Mouse (Mus musculus): ENCODE measurements around the gene Scmh1. TPM values are rescaled to one million over a fixed set of nuclear protein-coding genes. Genes with fewer than 3 reads are reported as not detected.

Gene Scmh1
- 77.4 and 79.9 TPM in 2 replicates for polyA plus RNA-seq (2015; fragmentation: Nextera tagmentation; extraction: Ambion mirVana)

GRCm38 (mm10) chr4:120405144-120405805, at the start of gene Scmh1:
Gene Scmh1 (plus strand): TSS chr4:120405281.
- peak; percentile 92 for ATAC-seq
- Histone ChIP-seq H3K4me2 (replicated peaks) (peak within 1 kb of the TSS; percentile 61), H3K36me3 (no peaks in the 10 kb centered on the region), H3K9ac (replicated peaks) (peak within 1 kb of the TSS; percentile 99), H3K27me3 (no peaks in the 10 kb centered on the region), H3K4me3 (replicated peaks) (peak within 1 kb of the TSS; percentile 92), H3K9me3 (no peaks in the 10 kb centered on the region), H3K4me1 (replicated peaks) (peaks cover 27% of the 10 kb centered on the region), H3K27ac (peak within 1 kb of the TSS; percentile 93)
- under 1% methylated on average over 71 of the region's 102 CpGs for WGBS

GRCm38 (mm10) chr4:120360011-120360521, 45.0 kb upstream of the Scmh1 start:
- no peak overlapping the region for H3K4me3 ChIP-seq (replicated peaks)
- no peaks in the 10 kb centered on the region for H3K27me3 ChIP-seq
- H3K36me3 ChIP-seq = no peaks in the 10 kb centered on the region
- 0 out of 2 replicates have a peak overlapping the region, but pooled peaks have one; percentile 23 for H3K9ac ChIP-seq (replicated peaks)
- peaks cover 19% of the 10 kb centered on the region for H3K4me1 ChIP-seq (replicated peaks)
- ATAC-seq = peak; percentile 73
- 4% methylated on average over 8 of the region's 8 CpGs for WGBS
- H3K9me3 ChIP-seq = no peaks in the 10 kb centered on the region
- H3K27ac ChIP-seq = peak overlapping the region; percentile 76
- 0 out of 2 replicates have a peak overlapping the region, but pooled peaks have one; percentile 9 for H3K4me2 ChIP-seq (replicated peaks)

- no peaks in the 10 kb centered on the region for H3K9me3 ChIP-seq
- ATAC-seq = peak; percentile 56
- H3K9ac ChIP-seq (replicated peaks) = no peak overlapping the region
- no peak overlapping the region for H3K4me3 ChIP-seq (replicated peaks)
- no peaks in the 10 kb centered on the region for H3K36me3 ChIP-seq
- WGBS = 2% methylated on average over 3 of the region's 3 CpGs
- H3K27ac ChIP-seq = peak overlapping the region; percentile 64
- peak overlapping the region; percentile 37 for H3K4me2 ChIP-seq (replicated peaks)
- H3K4me1 ChIP-seq (replicated peaks) = peaks cover 37% of the 10 kb centered on the region
- H3K27me3 ChIP-seq = peaks cover 11% of the 10 kb centered on the region; the same call in 1 of the 2 replicates
Observed at GRCm38 (mm10) chr4:120364729-120365128, 40.4 kb upstream of the Scmh1 start.

- Histone ChIP-seq H3K27ac (peak overlapping the region; percentile 64; the same call in 1 of the 2 replicates), H3K27me3 (peaks cover 11% of the 10 kb centered on the region; the same call in 1 of the 2 replicates), H3K4me2 (replicated peaks) (no peak overlapping the region), H3K9me3 (no peaks in the 10 kb centered on the region), H3K9ac (replicated peaks) (no peak overlapping the region), H3K4me3 (replicated peaks) (no peak overlapping the region), H3K4me1 (replicated peaks) (peaks cover 39% of the 10 kb centered on the region), H3K36me3 (no peaks in the 10 kb centered on the region)
- WGBS = 23% methylated on average over 5 of the region's 5 CpGs
- no peak; the same call in 1 of the 2 replicates for ATAC-seq
Observed at GRCm38 (mm10) chr4:120365456-120365855, 39.6 kb upstream of the Scmh1 start.

GRCm38 (mm10) chr4:120368031-120368430, 37.0 kb upstream of the Scmh1 start:
- peaks cover 51% of the 10 kb centered on the region for H3K4me1 ChIP-seq (replicated peaks)
- peaks cover 19% of the 10 kb centered on the region for H3K27me3 ChIP-seq
- no peak for ATAC-seq
- H3K4me3 ChIP-seq (replicated peaks) = no peak overlapping the region
- no peaks in the 10 kb centered on the region for H3K9me3 ChIP-seq
- WGBS = 85% methylated on average over 2 of the region's 2 CpGs
- H3K27ac ChIP-seq = no peak overlapping the region
- no peaks in the 10 kb centered on the region for H3K36me3 ChIP-seq
- H3K9ac ChIP-seq (replicated peaks) = no peak overlapping the region
- H3K4me2 ChIP-seq (replicated peaks) = no peak overlapping the region

- H3K4me1 ChIP-seq (replicated peaks) = peaks cover 57% of the 10 kb centered on the region
- no peak overlapping the region for H3K4me3 ChIP-seq (replicated peaks)
- no peaks in the 10 kb centered on the region for H3K9me3 ChIP-seq
- H3K4me2 ChIP-seq (replicated peaks) = no peak overlapping the region
- WGBS = 7% methylated on average over 4 of the region's 4 CpGs
- H3K9ac ChIP-seq (replicated peaks) = no peak overlapping the region
- H3K27ac ChIP-seq = no peak overlapping the region
- H3K27me3 ChIP-seq = peaks cover 20% of the 10 kb centered on the region
- no peak for ATAC-seq
- H3K36me3 ChIP-seq = no peaks in the 10 kb centered on the region
Observed at GRCm38 (mm10) chr4:120368663-120369062, 36.4 kb upstream of the Scmh1 start.

- Histone ChIP-seq H3K36me3 (no peaks in the 10 kb centered on the region), H3K9ac (replicated peaks) (no peak overlapping the region), H3K4me1 (replicated peaks) (peaks cover 58% of the 10 kb centered on the region), H3K27me3 (peaks cover 20% of the 10 kb centered on the region), H3K4me2 (replicated peaks) (no peak overlapping the region), H3K27ac (peak overlapping the region; percentile 59; the same call in 1 of the 2 replicates), H3K4me3 (replicated peaks) (no peak overlapping the region), H3K9me3 (no peaks in the 10 kb centered on the region)
- ATAC-seq = no peak
- WGBS = 24% methylated on average over 2 of the region's 2 CpGs
Observed at GRCm38 (mm10) chr4:120369156-120369555, 35.9 kb upstream of the Scmh1 start.

- Histone ChIP-seq H3K4me3 (replicated peaks) (no peak overlapping the region), H3K9ac (replicated peaks) (0 out of 2 replicates have a peak overlapping the region, but pooled peaks have one; percentile 46), H3K4me2 (replicated peaks) (peak overlapping the region; percentile 32), H3K36me3 (no peaks in the 10 kb centered on the region), H3K9me3 (no peaks in the 10 kb centered on the region), H3K27ac (peak overlapping the region; percentile 59), H3K27me3 (peaks cover 20% of the 10 kb centered on the region), H3K4me1 (replicated peaks) (peaks cover 54% of the 10 kb centered on the region)
- ATAC-seq = peak; percentile 83
- WGBS = 5% methylated on average over 10 of the region's 10 CpGs
Observed at GRCm38 (mm10) chr4:120369861-120370366, 35.2 kb upstream of the Scmh1 start.

GRCm38 (mm10) chr4:120372838-120373237, 32.2 kb upstream of the Scmh1 start:
- 81% methylated on average over 3 of the region's 3 CpGs for WGBS
- H3K36me3 ChIP-seq = no peaks in the 10 kb centered on the region
- H3K4me2 ChIP-seq (replicated peaks) = no peak overlapping the region
- H3K27me3 ChIP-seq = peaks cover 19% of the 10 kb centered on the region
- H3K4me1 ChIP-seq (replicated peaks) = peaks cover 45% of the 10 kb centered on the region
- no peak overlapping the region for H3K4me3 ChIP-seq (replicated peaks)
- no peaks in the 10 kb centered on the region for H3K9me3 ChIP-seq
- no peak for ATAC-seq
- peak overlapping the region; percentile 37; the same call in 1 of the 2 replicates for H3K27ac ChIP-seq
- H3K9ac ChIP-seq (replicated peaks) = peak overlapping the region; percentile 25; the same call in 1 of the 2 replicates

GRCm38 (mm10) chr4:120373813-120374212, 31.3 kb upstream of the Scmh1 start:
- WGBS = 17% methylated on average over 4 of the region's 4 CpGs
- Histone ChIP-seq H3K36me3 (no peaks in the 10 kb centered on the region), H3K9me3 (no peaks in the 10 kb centered on the region), H3K9ac (replicated peaks) (0 out of 2 replicates have a peak overlapping the region, but pooled peaks have one; percentile 25), H3K27me3 (peaks cover 13% of the 10 kb centered on the region), H3K4me1 (replicated peaks) (peaks cover 44% of the 10 kb centered on the region), H3K27ac (peak overlapping the region; percentile 64), H3K4me2 (replicated peaks) (no peak overlapping the region), H3K4me3 (replicated peaks) (no peak overlapping the region)
- no peak for ATAC-seq

GRCm38 (mm10) chr4:120380811-120381391, 24.2 kb upstream of the Scmh1 start:
- no peak overlapping the region for H3K4me3 ChIP-seq (replicated peaks)
- peaks cover 7% of the 10 kb centered on the region; the same call in 1 of the 2 replicates for H3K4me1 ChIP-seq (replicated peaks)
- peaks cover 12% of the 10 kb centered on the region; the same call in 1 of the 2 replicates for H3K27me3 ChIP-seq
- 10% methylated on average over 7 of the region's 7 CpGs for WGBS
- H3K9ac ChIP-seq (replicated peaks) = no peak overlapping the region
- peak; percentile 90 for ATAC-seq
- H3K27ac ChIP-seq = peak overlapping the region; percentile 48; the same call in 1 of the 2 replicates
- no peaks in the 10 kb centered on the region for H3K36me3 ChIP-seq
- no peaks in the 10 kb centered on the region for H3K9me3 ChIP-seq
- H3K4me2 ChIP-seq (replicated peaks) = no peak overlapping the region

GRCm38 (mm10) chr4:120385496-120385895, 19.6 kb upstream of the Scmh1 start:
- 80% methylated on average over 2 of the region's 2 CpGs for WGBS
- ATAC-seq = no peak
- peaks cover 12% of the 10 kb centered on the region; the same call in 1 of the 2 replicates for H3K4me1 ChIP-seq (replicated peaks)
- H3K27me3 ChIP-seq = peaks cover 11% of the 10 kb centered on the region
- no peaks in the 10 kb centered on the region for H3K36me3 ChIP-seq
- no peaks in the 10 kb centered on the region for H3K9me3 ChIP-seq
- H3K4me3 ChIP-seq (replicated peaks) = no peak overlapping the region
- no peak overlapping the region for H3K4me2 ChIP-seq (replicated peaks)
- no peak overlapping the region for H3K27ac ChIP-seq
- no peak overlapping the region for H3K9ac ChIP-seq (replicated peaks)
